Mouse (Mus musculus) heart, postnatal 0 days (tissue): ENCODE data around the gene Olfr70. TPM values are rescaled to one million over a fixed set of nuclear protein-coding genes. Genes with fewer than 3 reads are reported as not detected.

Experiments used
- ATAC-seq: fragments of 200-750 bp; cut with Nextera tagmentation; 2 replicates; pipeline ENCODE4 v1.8.0; 2017; ENCODE audit warnings: low read depth, moderate number of reproducible peaks, moderate library complexity; ENCODE audit not compliant: insufficient read depth
- DNase-seq: peaks from one replicate; pipeline ENCODE4 v3.0.0-alpha.2; 2016; ENCODE audit warnings: low spot score
- H3K27ac ChIP-seq: fragments of 300-500 bp; sonication (generic); 2 replicates; pipeline ENCODE4 v1.5.1; 2014; ENCODE audit warnings: low read depth, mild to moderate bottlenecking
- H3K27me3 ChIP-seq: fragments of 300-500 bp; sonication (generic); 2 replicates; pipeline ENCODE4 v1.6.1; 2014; ENCODE audit warnings: low read length, mixed read lengths; ENCODE audit not compliant: control insufficient read depth, insufficient read depth
- H3K36me3 ChIP-seq: fragments of 300-500 bp; sonication (generic); replicated peaks from 2 replicates; pipeline ENCODE4 v1.6.1; 2014; ENCODE audit warnings: low read length, mixed read lengths; ENCODE audit not compliant: control insufficient read depth, insufficient read depth
- H3K4me1 ChIP-seq: fragments of 300-500 bp; sonication (generic); 2 replicates; pipeline ENCODE4 v1.6.1; 2014; ENCODE audit warnings: antibody characterized with exemption; ENCODE audit not compliant: control insufficient read depth, insufficient read depth
- H3K4me2 ChIP-seq: fragments of 300-500 bp; sonication (generic); 2 replicates; pipeline ENCODE4 v1.6.1; 2014; ENCODE audit warnings: low read depth, mild to moderate bottlenecking, low read length, moderate library complexity
- H3K4me3 ChIP-seq: fragments of 300-500 bp; sonication (generic); 2 replicates; pipeline ENCODE4 v1.5.1; 2014; ENCODE audit warnings: low read depth, low read length
- H3K9ac ChIP-seq: fragments of 300-500 bp; sonication (generic); replicated peaks from 2 replicates; pipeline ENCODE4 v1.6.1; 2014; ENCODE audit warnings: low read depth, low read length, mixed read lengths
- H3K9me3 ChIP-seq: fragments of 300-500 bp; sonication (generic); replicated peaks from 2 replicates; pipeline ENCODE4 v1.6.1; 2016; ENCODE audit warnings: low read length; ENCODE audit not compliant: control insufficient read depth
- CTCF ChIP-seq: IDR thresholded peaks from 2 replicates; pipeline ENCODE4 v1.5.1; 2016; ENCODE audit warnings: antibody characterized with exemption, control low read depth, low read depth
- EP300 ChIP-seq: IDR thresholded peaks from 2 replicates; pipeline ENCODE4 v1.6.1; 2016; ENCODE audit warnings: antibody characterized with exemption, low read depth
- WGBS: fragments of 180-500 bp; shearing (Covaris S2); extraction: QIAGEN DNeasy Blood & Tissue Kit; methylation state at CpG from one replicate; pipeline ENCODE4 v1.1.7; 2014; 5-methylcytosine and 5-hydroxymethylcytosine counted together
- polyA plus RNA-seq: library from polyadenylated mRNA; unstranded; fragments of >200 nt; fragmentation: Nextera tagmentation; extraction: Ambion mirVana; gene quantifications from 2 replicates; pipeline ENCODE4 v1.2.1, GENCODE M21; 2015
- total RNA-seq: library from RNA; depleted of rRNA; stranded (reverse); fragments of >200 nt; gene quantifications from 2 replicates; pipeline ENCODE4 v1.2.3, GENCODE M21; 2014; ENCODE audit warnings: low replicate concordance

The Olfr70 gene
- total and polyA plus RNA-seq, 2 experiments from 2014 or later: 0.15 TPM; not detected in 1

DNA sequence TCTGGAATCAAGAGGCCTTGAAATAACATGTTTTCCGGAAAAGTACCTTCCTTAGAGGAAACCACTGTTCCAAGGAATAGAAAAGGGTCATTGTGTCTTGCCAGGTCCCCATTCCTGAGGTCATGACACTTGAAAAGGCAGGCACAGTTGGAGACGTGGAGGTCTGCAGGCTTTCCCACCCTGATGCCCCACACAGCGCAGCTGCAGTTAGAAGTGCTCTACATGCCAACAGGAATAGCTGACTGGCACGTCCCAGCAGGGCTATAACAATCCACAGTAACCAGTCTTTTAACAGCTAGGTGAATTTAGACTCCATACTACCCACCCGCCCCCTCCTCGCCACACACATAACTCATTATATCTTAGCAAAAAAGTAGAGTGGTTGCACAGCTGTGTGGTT lies 36.5 kb upstream of the Olfr70 start:
- Histone ChIP-seq H3K9me3 (no peaks in the 10 kb centered on the region), H3K27ac (no peak overlapping the region), H3K36me3 (no peaks in the 10 kb centered on the region), H3K4me3 (no peak overlapping the region), H3K4me2 (no peak overlapping the region), H3K9ac (no peak overlapping the region), H3K27me3 (no peaks in the 10 kb centered on the region), H3K4me1 (peaks cover 16% of the 10 kb centered on the region)
- TF ChIP-seq CTCF: no peak
- no peak for TF ChIP-seq EP300
- DNase-seq (no peak), ATAC-seq (no peak)
- 71% methylated on average over 6 of the region's 6 CpGs for WGBS

- no peak for TF ChIP-seq EP300
- no peak for TF ChIP-seq CTCF
- peak overlapping the region; percentile 13; the same call in 1 of the 2 replicates for H3K27ac ChIP-seq
- H3K4me1 ChIP-seq: peaks cover 46% of the 10 kb centered on the region
- H3K4me3 ChIP-seq: no peak overlapping the region
- H3K4me2 ChIP-seq: no peak overlapping the region
- H3K9me3 ChIP-seq: no peaks in the 10 kb centered on the region
- DNase-seq: no peak
- ATAC-seq: no peak
- no peak overlapping the region for H3K9ac ChIP-seq
- 53% methylated on average over 5 of the region's 5 CpGs for WGBS
- H3K27me3 ChIP-seq: no peaks in the 10 kb centered on the region
- H3K36me3 ChIP-seq: no peaks in the 10 kb centered on the region
Observed at GRCm38 (mm10) chr4:43733186-43733585, 32.6 kb upstream of the Olfr70 start.

DNA sequence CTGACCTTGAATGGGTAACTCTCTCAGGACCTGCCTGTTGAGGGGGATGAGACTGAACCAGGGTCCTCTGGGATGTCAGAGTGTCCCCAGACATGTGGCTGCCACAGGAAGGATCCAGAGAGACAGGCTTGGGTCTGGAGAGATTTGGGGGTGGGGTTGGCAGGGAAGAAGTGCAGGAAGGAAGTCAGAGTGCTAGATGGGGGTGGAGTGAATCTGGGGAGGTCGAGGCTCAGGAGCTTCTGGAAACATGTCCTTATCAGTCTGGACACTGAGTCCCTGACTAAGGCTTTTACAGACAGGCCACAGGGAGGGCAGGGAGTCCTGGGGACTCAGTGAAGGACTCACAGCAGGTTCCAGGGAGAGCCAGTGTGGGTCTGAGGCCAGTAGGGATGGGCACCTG lies 31.6 kb upstream of the Olfr70 start:
- Histone ChIP-seq H3K27ac (peak overlapping the region; percentile 46; the same call in 1 of the 2 replicates), H3K4me1 (peaks cover 56% of the 10 kb centered on the region), H3K36me3 (no peaks in the 10 kb centered on the region), H3K4me2 (0 out of 2 replicates have a peak overlapping the region, but pooled peaks have one; percentile 16), H3K9me3 (no peaks in the 10 kb centered on the region), H3K27me3 (no peaks in the 10 kb centered on the region), H3K9ac (0 out of 2 replicates have a peak overlapping the region, but pooled peaks have one; percentile 20), H3K4me3 (no peak overlapping the region)
- no peak for DNase-seq
- no peak for ATAC-seq
- TF ChIP-seq EP300 (no peak), CTCF (no peak)
- 0% methylated on average over 1 of the region's 1 CpGs for WGBS

GRCm38 (mm10) chr4:43730750-43731297 lies 30.2 kb upstream of the Olfr70 start:
- no peak for TF ChIP-seq CTCF
- no peak for TF ChIP-seq EP300
- H3K27me3 ChIP-seq: no peaks in the 10 kb centered on the region
- no peak for DNase-seq
- peak overlapping the region; percentile 97 for H3K27ac ChIP-seq
- ATAC-seq: no peak
- no peaks in the 10 kb centered on the region for H3K9me3 ChIP-seq
- peaks cover 64% of the 10 kb centered on the region for H3K4me1 ChIP-seq
- WGBS: 57% methylated on average over 21 of the region's 21 CpGs
- H3K9ac ChIP-seq: peak overlapping the region; percentile 28; the same call in 1 of the 2 replicates
- 0 out of 2 replicates have a peak overlapping the region, but pooled peaks have one; percentile 15 for H3K4me2 ChIP-seq
- H3K36me3 ChIP-seq: no peaks in the 10 kb centered on the region
- H3K4me3 ChIP-seq: no peak overlapping the region

GRCm38 (mm10) chr4:43729794-43730550 lies 29.4 kb upstream of the Olfr70 start, which contains the start of gene Spaar:
Gene Spaar, plus strand, starts transcription at chr4:43730034.
- H3K27me3 ChIP-seq: no peaks in the 10 kb centered on the region
- DNase-seq: peak; percentile 70
- peak; percentile 29 for ATAC-seq
- H3K27ac ChIP-seq: peak within 1 kb of the TSS; percentile 97
- 29% methylated on average over 14 of the region's 14 CpGs for WGBS
- H3K4me1 ChIP-seq: peaks cover 61% of the 10 kb centered on the region
- no peaks in the 10 kb centered on the region for H3K36me3 ChIP-seq
- peak; percentile 68; the same call in 1 of the 2 replicates for TF ChIP-seq EP300
- no peak for TF ChIP-seq CTCF
- H3K9ac ChIP-seq: peak within 1 kb of the TSS; percentile 28; the same call in 1 of the 2 replicates
- H3K4me3 ChIP-seq: no peak within 1 kb of the TSS
- no peaks in the 10 kb centered on the region for H3K9me3 ChIP-seq
- H3K4me2 ChIP-seq: peak within 1 kb of the TSS; percentile 26; the same call in 1 of the 2 replicates
